Mouse (Mus musculus) bone marrow macrophage, adult 2 months (primary cell): ENCODE results near the gene BC004004.

Experiments
- CTCF ChIP-seq: IDR thresholded peaks from 2 replicates; pipeline ENCODE4 v1.5.1; 2012; ENCODE audit warnings: low read depth, mild to moderate bottlenecking, low read length, moderate library complexity
- POLR2A ChIP-seq: IDR thresholded peaks from 2 replicates; pipeline ENCODE4 v1.6.1; 2012; ENCODE audit warnings: mild to moderate bottlenecking, low read depth, low read length, borderline replicate concordance

DNA sequence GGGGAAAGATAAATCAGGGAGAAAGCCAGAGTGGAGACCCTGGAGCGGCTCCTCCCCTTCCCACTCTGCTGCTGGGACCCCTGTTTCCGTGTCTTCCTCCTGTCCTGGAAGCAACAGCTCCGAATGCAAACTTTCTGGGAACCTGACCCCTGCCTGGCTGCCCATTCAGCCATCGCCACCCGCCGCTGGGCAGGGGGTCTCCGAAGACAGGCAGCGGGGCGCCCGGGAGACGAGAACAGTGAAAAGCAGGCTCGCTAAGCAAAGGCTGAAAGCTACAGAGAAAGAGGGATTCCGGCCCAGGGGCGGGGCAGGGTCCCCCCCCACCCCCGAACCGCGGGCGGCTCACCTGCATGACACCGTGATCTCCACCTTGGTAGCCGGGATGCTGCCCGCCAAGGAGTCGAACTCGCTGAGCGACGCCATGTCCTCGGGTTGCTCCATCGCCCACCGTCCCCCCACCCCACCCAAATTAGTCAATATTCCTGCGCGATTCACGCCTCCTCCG lies 31.3 kb upstream of the BC004004 start:
- TF ChIP-seq CTCF (no peak), POLR2A (no peak)
